Mouse (Mus musculus): ENCODE measurements around the gene H2-T22. TPM values are rescaled to one million over a fixed set of nuclear protein-coding genes. Genes with fewer than 3 reads are reported as not detected.

H2-T22 gene
- polyA plus RNA-seq, 1 experiment from 2014 or later, result 13.4 TPM

DNA sequence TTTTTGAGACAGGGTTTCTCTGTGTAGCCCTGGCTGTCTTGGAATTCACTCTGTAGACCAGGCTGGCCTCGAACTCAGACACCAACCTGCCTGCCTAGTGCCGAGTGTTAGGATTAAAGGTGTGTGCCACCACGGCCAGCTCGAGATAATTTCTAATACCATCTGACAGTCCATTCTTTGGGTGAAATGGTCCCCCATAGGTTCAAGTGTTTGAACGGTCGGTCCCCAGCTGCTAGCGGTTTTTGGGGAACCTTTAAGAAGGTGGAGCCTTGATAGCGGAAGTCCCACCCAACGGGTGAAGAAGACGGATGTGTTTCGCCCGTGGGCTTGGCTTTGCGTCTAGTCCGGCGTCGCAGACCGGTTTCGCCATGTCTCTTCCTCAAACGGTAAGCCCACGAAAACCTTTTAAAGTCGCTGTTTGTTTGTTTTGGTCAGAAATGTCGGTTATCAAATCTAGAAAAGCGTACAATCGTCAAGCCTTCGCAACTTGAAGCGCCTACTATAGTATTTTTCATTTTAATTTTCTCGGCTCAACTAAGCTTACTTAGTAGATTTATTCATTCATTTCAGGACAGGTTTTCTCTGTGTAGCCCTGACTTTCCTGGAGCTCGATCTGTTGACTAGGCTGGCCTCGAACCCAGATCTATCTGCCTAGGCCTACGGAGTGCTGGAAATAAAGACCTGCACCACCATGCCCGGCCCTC, 48.2 kb downstream of the H2-T22 start:
- peak overlapping the region; percentile 80 for H3K4me3 ChIP-seq (ENCODE audit: low read depth, low read length)
- no peaks in the 10 kb centered on the region for H3K9me3 ChIP-seq (replicated peaks; ENCODE audit: control insufficient read depth, low read length)
- ATAC-seq (ENCODE audit: low read depth), result peak; percentile 61
- 2% methylated on average over 31 of the region's 31 CpGs for WGBS (ENCODE audit: insufficient replicate concordance)
- H3K27me3 ChIP-seq (ENCODE audit: control insufficient read depth, insufficient read depth, low read depth, low read length), result no peaks in the 10 kb centered on the region
- peaks cover 39% of the 10 kb centered on the region for H3K4me1 ChIP-seq (ENCODE audit: control insufficient read depth, low read depth, low read length)
- H3K27ac ChIP-seq (ENCODE audit: low read length), result peak overlapping the region; percentile 86
- H3K9ac ChIP-seq (ENCODE audit: low read depth, low read length), result peak overlapping the region; percentile 75
- H3K36me3 ChIP-seq (ENCODE audit: control insufficient read depth, insufficient read depth), result no peaks in the 10 kb centered on the region
- peak overlapping the region; percentile 82 for H3K4me2 ChIP-seq (ENCODE audit: low read depth, low read length)

DNA sequence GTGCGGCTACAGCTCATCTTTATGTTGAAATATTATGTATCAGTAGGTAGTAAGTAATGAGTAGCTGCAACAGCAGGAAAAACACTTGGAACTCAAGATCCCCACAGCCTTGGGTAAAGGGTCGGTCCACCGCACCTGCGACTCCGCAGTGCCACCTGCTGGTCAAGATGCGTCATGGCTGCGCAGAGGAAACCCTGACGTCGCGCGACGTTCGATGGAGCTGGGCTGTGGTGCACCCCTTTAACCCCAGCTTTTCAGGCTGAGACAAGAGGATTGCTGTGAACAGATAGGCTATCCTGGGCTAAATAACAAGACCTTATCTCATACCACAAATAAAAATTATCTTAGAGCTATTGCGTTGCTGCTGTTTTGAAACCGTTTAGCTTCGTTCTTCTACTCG, 48.9 kb downstream of the H2-T22 start:
- peak overlapping the region; percentile 82 for H3K4me2 ChIP-seq (ENCODE audit: low read depth, low read length)
- no peaks in the 10 kb centered on the region for H3K9me3 ChIP-seq (replicated peaks; ENCODE audit: control insufficient read depth, low read length)
- peak; percentile 42 for ATAC-seq (ENCODE audit: low read depth)
- peak overlapping the region; percentile 86 for H3K27ac ChIP-seq (ENCODE audit: low read length)
- 2% methylated on average over 17 of the region's 17 CpGs for WGBS (ENCODE audit: insufficient replicate concordance)
- peak overlapping the region; percentile 55 for H3K9ac ChIP-seq (ENCODE audit: low read depth, low read length)
- H3K4me3 ChIP-seq (ENCODE audit: low read depth, low read length), result peak overlapping the region; percentile 80
- no peaks in the 10 kb centered on the region for H3K27me3 ChIP-seq (ENCODE audit: control insufficient read depth, insufficient read depth, low read depth, low read length)
- no peaks in the 10 kb centered on the region for H3K36me3 ChIP-seq (ENCODE audit: control insufficient read depth, insufficient read depth)
- peaks cover 35% of the 10 kb centered on the region for H3K4me1 ChIP-seq (ENCODE audit: control insufficient read depth, low read depth, low read length)

DNA sequence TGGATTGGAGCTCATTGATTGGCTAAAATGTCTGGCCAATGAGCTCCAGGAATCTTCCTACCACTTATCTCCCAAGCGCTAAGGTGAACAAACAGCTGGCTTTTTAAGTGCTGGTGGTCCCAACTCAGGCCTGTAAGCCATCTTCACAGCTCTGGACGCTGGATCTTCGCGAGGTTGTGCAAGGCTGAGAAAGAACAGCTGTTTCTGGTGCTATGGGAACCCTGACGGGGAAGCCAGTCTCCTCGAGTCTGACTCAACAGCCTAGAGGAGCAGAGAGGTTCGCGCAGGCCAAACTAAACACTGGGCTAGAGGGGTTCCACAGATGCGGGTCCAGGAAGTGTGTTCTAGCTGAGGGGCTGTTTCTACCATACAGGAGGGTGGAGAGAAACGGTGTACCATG, 50.8 kb downstream of the H2-T22 start:
- Histone ChIP-seq H3K9me3 (replicated peaks; ENCODE audit: control insufficient read depth, low read length) (no peaks in the 10 kb centered on the region), H3K27me3 (ENCODE audit: control insufficient read depth, insufficient read depth, low read depth, low read length) (no peaks in the 10 kb centered on the region), H3K4me1 (ENCODE audit: control insufficient read depth, low read depth, low read length) (peaks cover 19% of the 10 kb centered on the region), H3K9ac (ENCODE audit: low read depth, low read length) (no peak overlapping the region), H3K36me3 (ENCODE audit: control insufficient read depth, insufficient read depth) (no peaks in the 10 kb centered on the region), H3K27ac (ENCODE audit: low read length) (no peak overlapping the region), H3K4me2 (ENCODE audit: low read depth, low read length) (no peak overlapping the region), H3K4me3 (ENCODE audit: low read depth, low read length) (no peak overlapping the region)
- ATAC-seq (ENCODE audit: low read depth), result no peak
- 43% methylated on average over 10 of the region's 10 CpGs for WGBS (ENCODE audit: insufficient replicate concordance)

Other genes with a start within 250 kb of the H2-T22 start
- gene Ier3, start 221.1 kb downstream of the H2-T22 start, polyA plus RNA-seq (2015; fragmentation: Nextera tagmentation; extraction: Ambion mirVana), result 15.8 and 19.4 TPM in 2 replicates
- 32.7 and 33.6 TPM in 2 replicates for gene Flot1, start 219.5 kb downstream of the H2-T22 start, polyA plus RNA-seq (2015; fragmentation: Nextera tagmentation; extraction: Ambion mirVana)
- 328 and 345 TPM in 2 replicates for gene Tubb5, start 204.4 kb downstream of the H2-T22 start, polyA plus RNA-seq (2015; fragmentation: Nextera tagmentation; extraction: Ambion mirVana)
- gene Mdc1, start 201.2 kb downstream of the H2-T22 start, polyA plus RNA-seq (2015; fragmentation: Nextera tagmentation; extraction: Ambion mirVana), result 10.0 and 10.3 TPM in 2 replicates
- 20.7 and 21.1 TPM in 2 replicates for gene Nrm, start 181.4 kb downstream of the H2-T22 start, polyA plus RNA-seq (2015; fragmentation: Nextera tagmentation; extraction: Ambion mirVana)
- gene Ppp1r18, start 177.2 kb downstream of the H2-T22 start, polyA plus RNA-seq (2015; fragmentation: Nextera tagmentation; extraction: Ambion mirVana), result 10.5 and 14.2 TPM in 2 replicates
- gene Dhx16, start 162.9 kb downstream of the H2-T22 start, polyA plus RNA-seq (2015; fragmentation: Nextera tagmentation; extraction: Ambion mirVana), result 29.1 and 29.8 TPM in 2 replicates
- 7.9 and 8.0 TPM in 2 replicates for gene 2310061I04Rik, start 145.3 kb downstream of the H2-T22 start, polyA plus RNA-seq (2015; fragmentation: Nextera tagmentation; extraction: Ambion mirVana)
- gene Atat1, start 132.7 kb downstream of the H2-T22 start, polyA plus RNA-seq (2015; fragmentation: Nextera tagmentation; extraction: Ambion mirVana), result 7.4 and 7.7 TPM in 2 replicates
- 56.3 and 60.9 TPM in 2 replicates for gene Mrps18b, start 126.4 kb downstream of the H2-T22 start, polyA plus RNA-seq (2015; fragmentation: Nextera tagmentation; extraction: Ambion mirVana)
- 22.2 and 24.7 TPM in 2 replicates for gene Ppp1r10, start 126.3 kb downstream of the H2-T22 start, polyA plus RNA-seq (2015; fragmentation: Nextera tagmentation; extraction: Ambion mirVana)
- gene Abcf1, start 73.0 kb downstream of the H2-T22 start, polyA plus RNA-seq (2015; fragmentation: Nextera tagmentation; extraction: Ambion mirVana), result 42.4 and 43.9 TPM in 2 replicates
- 8.8 and 8.9 TPM in 2 replicates for gene Gnl1, start 62.9 kb downstream of the H2-T22 start, polyA plus RNA-seq (2015; fragmentation: Nextera tagmentation; extraction: Ambion mirVana)
- gene Prr3, start 62.5 kb downstream of the H2-T22 start, polyA plus RNA-seq (2015; fragmentation: Nextera tagmentation; extraction: Ambion mirVana), result 5.5 and 5.9 TPM in 2 replicates
- gene H2-T24, start 22.2 kb downstream of the H2-T22 start, polyA plus RNA-seq (2015; fragmentation: Nextera tagmentation; extraction: Ambion mirVana), result 6.6 and 7.9 TPM in 2 replicates
- gene H2-T23, start 9.9 kb downstream of the H2-T22 start, polyA plus RNA-seq (2015; fragmentation: Nextera tagmentation; extraction: Ambion mirVana), result 69.6 and 73.5 TPM in 2 replicates
- not detected in 2 replicates for gene Gm6034, start 214 bp upstream of the H2-T22 start, polyA plus RNA-seq (2015; fragmentation: Nextera tagmentation; extraction: Ambion mirVana)
- gene Gm11127, start 15.6 kb upstream of the H2-T22 start, polyA plus RNA-seq (2015; fragmentation: Nextera tagmentation; extraction: Ambion mirVana), result 0.20 TPM in 1 of 2 replicates, not detected in the other
- not detected in 2 replicates for gene Gm19684, start 78.9 kb upstream of the H2-T22 start, polyA plus RNA-seq (2015; fragmentation: Nextera tagmentation; extraction: Ambion mirVana)
- not detected in 2 replicates for gene Gm7030, start 86.7 kb upstream of the H2-T22 start, polyA plus RNA-seq (2015; fragmentation: Nextera tagmentation; extraction: Ambion mirVana)
- not detected in 2 replicates for gene Gm8909, start 125.8 kb upstream of the H2-T22 start, polyA plus RNA-seq (2015; fragmentation: Nextera tagmentation; extraction: Ambion mirVana)
- 0.19 TPM in 1 of 2 replicates, not detected in the other for gene H2-T3, start 147.5 kb upstream of the H2-T22 start, polyA plus RNA-seq (2015; fragmentation: Nextera tagmentation; extraction: Ambion mirVana)
- 54.1 and 59.3 TPM in 2 replicates for gene Rpp21, start 215.3 kb upstream of the H2-T22 start, polyA plus RNA-seq (2015; fragmentation: Nextera tagmentation; extraction: Ambion mirVana)
- 4.6 and 5.0 TPM in 2 replicates for gene Trim39, start 229.5 kb upstream of the H2-T22 start, polyA plus RNA-seq (2015; fragmentation: Nextera tagmentation; extraction: Ambion mirVana)
- not detected in 2 replicates for gene H2-M10.2, start 243.7 kb upstream of the H2-T22 start, polyA plus RNA-seq (2015; fragmentation: Nextera tagmentation; extraction: Ambion mirVana)

All from liver, embryonic 16.5 days (tissue).